Mouse (Mus musculus) midbrain, embryonic 11.5 days (tissue): Measurements from ENCODE around the gene Zeb2. TPM values are rescaled to one million over a fixed set of nuclear protein-coding genes. Genes with fewer than 3 reads are reported as not detected.
"Not testable (repeated sequence)": the region's sequence is repeated elsewhere in the genome, so short reads cannot be mapped to it uniquely, and the experiment has no call there.

Source experiments
- ATAC-seq: fragments of 200-750 bp; cut with Nextera tagmentation; 2 replicates; pipeline ENCODE4 v1.8.0; 2017; ENCODE audit warnings: moderate TSS enrichment, moderate library complexity; ENCODE audit not compliant: low FRiP score
- DNase-seq: peaks from one replicate; pipeline ENCODE4 v3.0.0; 2015; ENCODE audit warnings: low spot score; ENCODE audit errors: missing footprints
- H3K27ac ChIP-seq: fragments of 300-500 bp; sonication (generic); 2 replicates; pipeline ENCODE4 v1.5.1; 2014; ENCODE audit warnings: low read depth, low read length
- H3K27me3 ChIP-seq: fragments of 300-500 bp; sonication (generic); 2 replicates; pipeline ENCODE4 v1.6.1; 2014; ENCODE audit warnings: mild to moderate bottlenecking, low read length, moderate library complexity, mixed read lengths; ENCODE audit not compliant: control insufficient read depth, insufficient read depth
- H3K36me3 ChIP-seq: fragments of 300-500 bp; sonication (generic); 2 replicates; pipeline ENCODE4 v1.6.1; 2014; ENCODE audit warnings: mild to moderate bottlenecking, low read length, moderate library complexity, mixed read lengths; ENCODE audit not compliant: control insufficient read depth, insufficient read depth
- H3K4me1 ChIP-seq: fragments of 300-500 bp; sonication (generic); 2 replicates; pipeline ENCODE4 v1.6.1; 2014; ENCODE audit warnings: low read length; ENCODE audit not compliant: control insufficient read depth, insufficient read depth
- H3K4me2 ChIP-seq: fragments of 300-500 bp; sonication (generic); 2 replicates; pipeline ENCODE4 v1.6.1; 2014; ENCODE audit warnings: mild to moderate bottlenecking, moderate library complexity
- H3K4me3 ChIP-seq: fragments of 300-500 bp; sonication (generic); 2 replicates; pipeline ENCODE4 v1.5.1; 2014; ENCODE audit warnings: low read depth, low read length
- H3K9ac ChIP-seq: fragments of 300-500 bp; sonication (generic); 2 replicates; pipeline ENCODE4 v1.6.1; 2014; ENCODE audit warnings: low read length
- H3K9me3 ChIP-seq: fragments of 300-500 bp; sonication (generic); 2 replicates; pipeline ENCODE4 v1.6.1; 2016; ENCODE audit warnings: low read length; ENCODE audit not compliant: control insufficient read depth
- WGBS: fragments of 180-500 bp; shearing (Covaris S2); extraction: QIAGEN DNeasy Blood & Tissue Kit; methylation state at CpG from one replicate; pipeline ENCODE4 v1.1.7; 2014; 5-methylcytosine and 5-hydroxymethylcytosine counted together
- polyA plus RNA-seq: library from polyadenylated mRNA; unstranded; fragments of >200 nt; fragmentation: Nextera tagmentation; extraction: Ambion mirVana; gene quantifications from 2 replicates; pipeline ENCODE4 v1.2.1, GENCODE M21; 2014

Zeb2 gene
- polyA plus RNA-seq, 1 experiment from 2014 or later, result 61.2 TPM

DNA sequence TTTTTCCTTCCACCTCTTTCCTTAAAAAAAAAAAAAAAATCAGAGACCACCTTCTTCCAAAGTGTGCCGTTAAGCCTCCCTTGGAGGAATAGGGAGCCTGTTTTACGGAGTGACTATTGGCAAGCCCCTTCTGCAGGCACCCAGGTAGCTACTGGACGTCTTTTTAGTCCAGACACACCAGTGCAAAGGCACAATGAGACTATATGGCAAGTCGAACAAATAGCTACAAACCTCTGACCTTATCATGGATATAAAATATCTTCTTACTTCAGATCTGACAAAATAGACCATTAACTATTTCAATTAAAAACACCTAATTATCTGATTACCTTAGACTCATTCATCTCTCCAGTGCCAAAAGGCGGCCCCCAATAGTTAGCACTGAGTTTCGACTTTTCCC lies 2.0 kb downstream of the Zeb2 start:
- WGBS, result 2% methylated on average over 6 of the region's 6 CpGs
- no peaks in the 10 kb centered on the region for H3K9me3 ChIP-seq
- DNase-seq, result peak; percentile 91
- H3K4me2 ChIP-seq, result peak overlapping the region; percentile 73
- H3K36me3 ChIP-seq, result no peaks in the 10 kb centered on the region
- peaks cover 22% of the 10 kb centered on the region for H3K4me1 ChIP-seq
- no peak for ATAC-seq
- peak overlapping the region; percentile 96 for H3K27ac ChIP-seq
- H3K9ac ChIP-seq, result peak overlapping the region; percentile 79; the same call in 1 of the 2 replicates
- peak overlapping the region; percentile 47 for H3K4me3 ChIP-seq
- no peaks in the 10 kb centered on the region for H3K27me3 ChIP-seq

DNA sequence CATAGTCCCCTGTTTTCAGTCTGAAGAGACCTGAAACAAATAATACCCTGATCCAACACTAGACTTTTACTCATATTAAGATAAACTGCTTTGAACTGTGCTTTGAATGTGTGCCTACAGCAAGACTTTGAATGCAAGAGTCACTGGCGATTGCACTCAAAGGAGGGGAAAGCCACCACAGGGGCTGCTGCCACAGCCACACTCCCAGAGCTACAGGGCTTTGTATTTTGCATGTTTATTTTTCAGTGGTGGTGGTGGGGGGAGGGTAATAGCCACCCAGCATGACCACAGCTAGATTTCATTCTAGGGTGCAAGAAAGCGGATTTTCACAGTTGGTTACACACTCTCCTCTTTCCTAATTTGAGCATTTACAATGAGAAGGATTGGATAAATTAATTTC lies 2.6 kb downstream of the Zeb2 start:
- H3K9ac ChIP-seq, result peak overlapping the region; percentile 22; the same call in 1 of the 2 replicates
- WGBS, result 0% methylated on average over 2 of the region's 2 CpGs
- peak; percentile 92 for DNase-seq
- no peaks in the 10 kb centered on the region for H3K27me3 ChIP-seq
- H3K4me3 ChIP-seq, result no peak overlapping the region; the same call in 1 of the 2 replicates
- H3K36me3 ChIP-seq, result no peaks in the 10 kb centered on the region
- peak overlapping the region; percentile 41 for H3K27ac ChIP-seq
- peak overlapping the region; percentile 73 for H3K4me2 ChIP-seq
- no peak for ATAC-seq
- H3K9me3 ChIP-seq, result no peaks in the 10 kb centered on the region
- H3K4me1 ChIP-seq, result peaks cover 22% of the 10 kb centered on the region

GRCm38 (mm10) chr2:45113912-45114311 lies 3.3 kb downstream of the Zeb2 start:
- 10% methylated on average over 3 of the region's 3 CpGs for WGBS
- DNase-seq (peak; percentile 80), ATAC-seq (no peak)
- peaks cover 22% of the 10 kb centered on the region for H3K4me1 ChIP-seq
- H3K4me2 ChIP-seq, result peak overlapping the region; percentile 76
- H3K9ac ChIP-seq, result no peak overlapping the region
- no peaks in the 10 kb centered on the region for H3K27me3 ChIP-seq
- no peaks in the 10 kb centered on the region for H3K9me3 ChIP-seq
- H3K27ac ChIP-seq, result no peak overlapping the region
- H3K4me3 ChIP-seq, result no peak overlapping the region; the same call in 1 of the 2 replicates
- no peaks in the 10 kb centered on the region for H3K36me3 ChIP-seq

GRCm38 (mm10) chr2:45112891-45113683 lies 4.1 kb downstream of the Zeb2 start:
- no peaks in the 10 kb centered on the region for H3K27me3 ChIP-seq
- 0 out of 2 replicates have a peak, but pooled peaks have one; percentile 0 for ATAC-seq
- H3K9me3 ChIP-seq, result no peaks in the 10 kb centered on the region
- H3K36me3 ChIP-seq, result no peaks in the 10 kb centered on the region
- H3K9ac ChIP-seq, result peak overlapping the region; percentile 100
- H3K4me1 ChIP-seq, result peaks cover 22% of the 10 kb centered on the region
- H3K4me3 ChIP-seq, result peak overlapping the region; percentile 98
- peak; percentile 96 for DNase-seq
- under 1% methylated on average over 23 of the region's 25 CpGs for WGBS
- peak overlapping the region; percentile 76 for H3K4me2 ChIP-seq
- peak overlapping the region; percentile 83 for H3K27ac ChIP-seq

DNA sequence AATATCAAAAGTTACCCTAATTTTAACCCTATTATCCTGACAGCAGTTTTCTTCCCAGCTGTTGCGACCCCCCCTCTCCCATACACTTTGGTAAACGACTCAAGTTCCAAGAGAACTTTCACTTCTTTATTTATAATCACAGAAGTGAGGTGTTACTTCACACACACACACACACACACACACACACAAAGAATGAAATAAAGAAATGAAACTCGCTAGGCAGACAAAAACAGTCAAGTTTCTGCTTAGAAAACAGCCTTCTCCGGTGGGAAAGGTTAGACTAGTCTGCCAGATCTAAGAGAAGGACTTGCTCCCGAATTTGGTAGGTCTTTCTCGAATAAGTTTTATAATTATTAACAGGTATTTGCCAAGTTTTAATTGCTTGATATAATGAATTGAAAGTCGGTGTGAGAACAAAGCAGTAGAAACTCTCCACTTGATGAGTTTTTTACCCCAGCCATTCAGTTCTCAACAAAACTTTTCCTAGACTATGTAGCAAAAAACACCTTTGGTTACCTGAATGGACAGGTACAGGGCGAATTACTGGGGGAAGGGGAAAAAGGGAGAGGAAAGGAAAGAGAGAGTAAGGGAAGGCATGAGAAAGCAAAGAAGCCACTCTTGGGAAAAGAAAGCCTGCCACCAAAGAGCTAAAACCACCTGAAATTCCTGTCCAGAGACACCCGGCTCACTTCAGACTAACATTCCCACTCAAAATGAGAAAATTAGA lies 5.0 kb downstream of the Zeb2 start:
- Histone ChIP-seq H3K9me3 (no peaks in the 10 kb centered on the region), H3K27me3 (no peaks in the 10 kb centered on the region), H3K27ac (peak overlapping the region; percentile 83), H3K9ac (peak overlapping the region; percentile 100), H3K4me3 (peak overlapping the region; percentile 98), H3K36me3 (no peaks in the 10 kb centered on the region), H3K4me2 (peak overlapping the region; percentile 76), H3K4me1 (peaks cover 27% of the 10 kb centered on the region)
- WGBS, result under 1% methylated on average over 9 of the region's 9 CpGs
- DNase-seq (peak; percentile 90), ATAC-seq (no peak)

DNA sequence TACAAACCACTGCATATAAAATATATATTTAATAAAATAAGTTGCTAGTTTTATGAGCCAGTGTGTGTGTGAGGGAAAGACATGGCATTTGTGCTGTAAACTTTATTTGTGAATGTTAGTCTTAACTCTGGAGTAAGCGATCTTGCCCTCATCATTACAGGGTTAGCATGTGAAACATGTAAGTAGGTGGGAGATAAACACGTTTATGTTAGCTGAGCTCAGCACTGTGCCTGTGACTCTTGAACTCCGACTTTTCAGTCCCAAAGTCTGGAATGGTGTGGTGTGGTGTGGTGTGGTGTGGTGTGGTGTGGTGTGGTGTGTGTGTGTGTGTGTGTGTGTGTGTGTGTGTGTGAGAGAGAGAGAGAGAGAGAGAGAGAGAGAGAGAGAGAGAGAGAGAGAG lies 5.6 kb downstream of the Zeb2 start:
- not testable (repeated sequence) for H3K9me3 ChIP-seq, ATAC-seq, H3K36me3 ChIP-seq, H3K27me3 ChIP-seq
- Histone ChIP-seq H3K9ac (peak overlapping the region; percentile 100), H3K4me1 (peaks cover 31% of the 10 kb centered on the region), H3K4me2 (peak overlapping the region; percentile 76), H3K27ac (peak overlapping the region; percentile 99), H3K4me3 (peak overlapping the region; percentile 98)
- 1% methylated on average over 3 of the region's 3 CpGs for WGBS
- DNase-seq, result peak; percentile 89

GRCm38 (mm10) chr2:45110757-45111411 lies 6.3 kb downstream of the Zeb2 start:
- no peaks in the 10 kb centered on the region for H3K36me3 ChIP-seq
- no peaks in the 10 kb centered on the region for H3K9me3 ChIP-seq
- no peaks in the 10 kb centered on the region for H3K27me3 ChIP-seq
- peaks cover 38% of the 10 kb centered on the region for H3K4me1 ChIP-seq
- H3K4me3 ChIP-seq, result peak overlapping the region; percentile 98
- H3K9ac ChIP-seq, result peak overlapping the region; percentile 100
- peak overlapping the region; percentile 76 for H3K4me2 ChIP-seq
- peak; percentile 5; the same call in 1 of the 2 replicates for ATAC-seq
- WGBS, result under 1% methylated on average over 20 of the region's 20 CpGs
- DNase-seq, result peak; percentile 95
- peak overlapping the region; percentile 99 for H3K27ac ChIP-seq

DNA sequence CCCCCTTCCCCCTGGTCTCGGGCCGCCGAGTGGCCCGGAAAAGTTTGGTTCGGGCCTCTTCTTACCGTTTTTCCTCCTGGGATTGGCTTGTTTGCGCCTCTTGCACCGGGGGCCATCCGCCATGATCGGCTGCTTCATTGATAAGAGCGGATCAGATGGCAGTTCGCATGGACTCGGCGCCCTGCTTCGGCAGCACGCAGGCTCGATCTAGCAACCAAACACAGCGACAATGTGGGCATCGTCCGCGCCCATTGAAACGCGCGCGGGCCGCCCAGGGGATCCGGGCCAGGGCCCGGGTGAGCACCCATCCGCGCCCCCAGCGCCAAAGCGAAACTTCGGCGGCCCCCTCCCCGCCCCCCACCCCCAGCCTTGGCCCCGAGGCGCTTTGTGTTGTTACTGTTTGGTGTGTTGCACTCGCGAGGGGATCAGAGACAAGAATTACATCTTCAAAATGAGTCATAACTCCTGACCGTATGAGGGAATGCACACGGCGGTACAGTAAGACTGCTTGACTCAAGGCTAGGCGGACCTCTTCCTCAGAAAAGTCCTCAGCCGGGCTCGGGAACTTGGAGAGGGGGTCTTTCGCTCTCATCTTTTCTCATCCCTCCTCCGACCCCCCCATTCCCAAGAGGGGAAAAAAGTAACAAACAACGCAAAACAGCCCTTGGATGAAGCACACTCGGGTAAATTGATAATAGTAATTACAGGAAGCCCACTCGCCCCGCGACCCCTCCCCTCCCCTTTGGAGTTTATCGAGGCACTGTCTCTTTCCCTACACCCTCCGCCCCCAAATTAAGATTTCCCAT lies 7.0 kb downstream of the Zeb2 start:
- WGBS, result under 1% methylated on average over 54 of the region's 54 CpGs
- H3K4me1 ChIP-seq, result peaks cover 40% of the 10 kb centered on the region
- ATAC-seq, result peak; percentile 1; the same call in 1 of the 2 replicates

More for the DNA sequence above, 7.0 kb downstream of the Zeb2 start:
- DNase-seq, result peak; percentile 96
- Histone ChIP-seq H3K4me2 (peak overlapping the region; percentile 76), H3K4me3 (peak overlapping the region; percentile 98), H3K9ac (peak overlapping the region; percentile 100), H3K36me3 (no peaks in the 10 kb centered on the region), H3K27me3 (no peaks in the 10 kb centered on the region), H3K9me3 (no peaks in the 10 kb centered on the region), H3K27ac (peak overlapping the region; percentile 99)
